Mouse (Mus musculus): ENCODE data around the gene Mmp2. TPM values are rescaled to one million over a fixed set of nuclear protein-coding genes. Genes with fewer than 3 reads are reported as not detected.

The Mmp2 gene
- polyA plus RNA-seq (2012): 0.68 and 0.82 TPM in 2 replicates

DNA sequence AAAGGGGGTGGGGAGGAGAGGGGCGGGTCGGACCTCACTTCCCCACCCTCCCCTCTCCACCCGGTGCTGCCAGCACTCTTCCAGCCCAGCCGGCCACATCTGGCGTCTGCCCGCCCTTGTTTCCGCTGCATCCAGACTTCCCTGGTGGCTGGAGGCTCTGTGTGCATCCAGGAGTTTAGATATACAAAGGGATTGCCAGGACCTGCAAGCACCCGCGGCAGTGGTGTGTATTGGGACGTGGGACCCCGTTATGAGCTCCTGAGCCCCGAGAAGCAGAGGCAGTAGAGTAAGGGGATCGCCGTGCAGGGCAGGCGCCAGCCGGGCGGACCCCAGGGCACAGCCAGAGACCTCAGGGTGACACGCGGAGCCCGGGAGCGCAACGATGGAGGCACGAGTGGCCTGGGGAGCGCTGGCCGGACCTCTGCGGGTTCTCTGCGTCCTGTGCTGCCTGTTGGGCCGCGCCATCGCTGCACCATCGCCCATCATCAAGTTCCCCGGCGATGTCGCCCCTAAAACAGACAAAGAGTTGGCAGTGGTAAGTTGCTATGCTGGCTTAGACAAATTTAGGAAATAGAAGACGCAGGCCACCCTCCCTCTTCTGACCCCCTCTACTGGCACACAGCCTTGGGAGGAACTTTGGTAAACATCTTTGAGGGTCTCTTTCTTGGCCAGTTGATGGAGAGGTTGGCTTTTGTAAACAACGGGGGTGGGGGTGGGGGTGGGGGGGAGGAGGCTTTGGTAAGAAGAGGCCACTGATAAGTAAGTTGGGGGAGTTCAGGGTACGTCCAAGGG is at the start of gene Mmp2:
TSS of gene Mmp2 (plus strand) at position 49 of the 792 bp plus-strand sequence.

DNA sequence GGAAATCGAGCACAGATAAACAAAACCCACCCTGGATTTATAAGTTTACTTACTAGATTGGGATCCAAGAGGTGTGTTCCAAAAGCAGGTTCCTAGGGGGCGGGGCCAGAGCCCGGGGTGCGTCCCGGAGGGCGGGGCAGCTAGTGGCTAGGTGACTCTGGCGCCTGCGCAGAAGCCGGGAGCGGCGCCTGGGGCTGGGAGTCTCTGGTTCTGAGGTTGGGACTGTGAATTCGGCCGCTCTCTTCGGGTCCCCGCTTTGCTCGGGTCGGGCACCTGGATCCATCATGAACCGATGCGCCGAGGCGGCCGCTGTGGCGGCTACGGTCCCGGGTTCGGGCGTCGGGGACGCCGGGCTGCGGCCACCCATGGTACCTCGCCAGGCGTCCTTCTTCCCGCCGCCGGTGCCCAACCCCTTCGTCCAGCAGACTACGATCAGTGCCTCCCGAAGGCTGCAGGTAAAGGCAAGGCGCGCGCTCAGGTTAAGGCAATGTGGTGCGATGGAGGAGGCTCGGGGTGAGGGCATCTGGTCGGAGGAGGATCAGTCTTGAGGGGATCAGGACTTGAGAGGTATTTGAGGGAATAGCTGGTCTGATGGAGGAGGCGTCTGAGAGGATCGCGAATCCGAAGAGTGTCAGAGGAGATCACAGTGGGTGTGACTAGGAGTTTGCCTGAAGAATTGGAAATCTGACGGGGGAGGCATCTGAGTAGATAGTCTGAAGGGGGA is 28.2 kb downstream of the Mmp2 start, which contains the start of gene Lpcat2:
TSS of gene Lpcat2 (plus strand) at position 169 of the 724 bp plus-strand sequence.

DNA sequence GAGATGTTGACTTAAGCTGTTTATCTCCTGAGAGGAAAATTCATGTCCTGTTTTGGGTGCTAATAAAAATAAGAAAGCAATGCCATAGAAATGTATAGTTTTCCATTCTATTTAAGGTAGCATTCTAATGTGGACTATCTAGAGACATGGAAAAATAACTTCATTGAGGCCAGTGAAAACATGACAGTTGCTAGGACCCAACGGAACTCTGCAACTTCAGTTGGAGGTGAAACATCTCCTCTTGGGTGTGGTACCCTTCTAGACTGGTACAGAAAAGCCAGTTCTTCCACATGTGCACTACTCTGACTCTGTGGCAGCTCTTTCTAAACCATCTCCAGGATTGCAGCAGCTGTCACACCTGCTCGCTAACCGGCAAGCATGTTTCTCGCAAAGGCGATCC is 74.0 kb downstream of the Mmp2 start, which contains the start of gene Capns2:
TSS of gene Capns2 (plus strand) at position 301 of the 400 bp plus-strand sequence.

Other genes starting within 250 kb of the Mmp2 start
- gene Irx6, start 153.0 kb upstream of the Mmp2 start, polyA plus RNA-seq (2012): not detected in 2 replicates
- gene Lpcat2, start 28.0 kb downstream of the Mmp2 start, polyA plus RNA-seq (2012): 2.2 and 2.4 TPM in 2 replicates
- 0.16 and 0.92 TPM in 2 replicates for gene Capns2, start 74.1 kb downstream of the Mmp2 start, polyA plus RNA-seq (2012)
- not detected in 2 replicates for gene Slc6a2, start 132.8 kb downstream of the Mmp2 start, polyA plus RNA-seq (2012)
- gene Ces1a, start 220.9 kb downstream of the Mmp2 start, polyA plus RNA-seq (2012): not detected in 2 replicates